Mouse (Mus musculus): ENCODE measurements around the gene Clca3a1. TPM values are rescaled to one million over a fixed set of nuclear protein-coding genes. Genes with fewer than 3 reads are reported as not detected.
"Not testable (repeated sequence)": the region's sequence is repeated elsewhere in the genome, so short reads cannot be mapped to it uniquely, and the experiment has no call there.

Clca3a1 gene
- polyA plus RNA-seq, 1 experiment from 2014 or later = 14.2 TPM

DNA sequence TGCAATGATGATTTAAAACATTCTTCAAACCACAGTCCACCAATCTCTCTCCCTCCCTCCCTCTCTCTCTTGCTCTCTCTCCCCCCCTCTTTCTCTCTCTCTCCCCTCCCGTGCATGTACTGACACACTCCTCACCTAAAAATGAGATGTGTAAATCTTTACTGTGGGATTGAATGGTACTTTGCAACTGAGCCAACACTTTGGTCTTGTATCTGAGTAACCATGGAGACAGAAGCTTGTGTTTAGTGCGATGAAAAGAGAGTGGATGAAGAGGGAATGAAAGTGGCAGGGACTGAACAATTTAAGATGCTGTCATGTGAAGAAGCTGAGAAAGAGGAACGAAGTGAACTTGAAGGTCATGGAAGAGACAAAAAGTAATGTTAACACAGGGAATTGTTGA, 13.1 kb downstream of the Clca3a1 start:
- not testable (repeated sequence) for H3K9ac ChIP-seq; H3K4me3 ChIP-seq (replicated peaks); H3K4me1 ChIP-seq; H3K36me3 ChIP-seq; H3K27me3 ChIP-seq (replicated peaks); H3K4me2 ChIP-seq; ATAC-seq (ENCODE audit: insufficient read depth, low FRiP score, low read depth); H3K27ac ChIP-seq; H3K9me3 ChIP-seq
- 45% methylated on average over 3 of the region's 3 CpGs for WGBS

DNA sequence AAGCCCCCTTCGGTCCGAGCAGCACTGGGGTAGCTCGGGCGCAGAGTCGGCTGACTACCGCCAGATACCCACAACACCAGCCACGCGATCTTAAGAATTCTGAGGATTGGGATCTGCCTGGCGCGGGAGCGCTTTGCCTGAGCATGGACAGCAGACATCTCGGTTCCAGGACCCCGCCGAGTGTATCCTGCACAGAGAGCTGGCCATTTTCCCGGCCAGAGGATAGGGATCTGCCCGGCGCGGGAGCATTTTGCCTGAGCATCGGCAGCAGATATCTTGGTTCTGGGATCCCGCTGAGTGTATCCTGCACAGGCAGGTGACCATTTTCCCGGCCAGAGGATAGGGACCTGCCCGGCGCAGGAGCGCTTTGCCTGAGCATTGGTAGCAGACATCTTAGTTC, 22.4 kb downstream of the Clca3a1 start:
- 72% methylated on average over 24 of the region's 24 CpGs for WGBS

DNA sequence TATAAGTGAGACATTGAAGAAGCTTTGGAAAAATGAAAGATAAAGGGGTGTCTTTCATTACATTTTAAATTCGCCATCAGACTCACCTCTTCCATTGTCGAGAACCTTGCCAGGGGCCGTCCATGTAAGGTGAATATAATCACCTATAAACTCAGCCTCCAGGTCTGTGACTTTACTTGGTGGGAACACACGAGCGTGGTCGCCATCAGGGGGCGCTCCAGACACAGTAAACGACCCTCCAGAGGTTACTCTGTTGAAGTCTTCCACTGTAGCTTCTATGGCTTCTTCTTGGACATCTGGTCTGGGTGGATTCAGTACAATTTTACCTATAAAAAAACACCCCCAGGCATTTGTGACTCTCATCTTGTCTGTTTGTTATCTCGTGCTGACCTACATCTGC, 23.9 kb downstream of the Clca3a1 start:
- Histone ChIP-seq H3K4me1 (no peaks in the 10 kb centered on the region), H3K9ac (no peak overlapping the region), H3K36me3 (no peaks in the 10 kb centered on the region), H3K27ac (no peak overlapping the region), H3K9me3 (no peaks in the 10 kb centered on the region), H3K4me2 (no peak overlapping the region), H3K4me3 (replicated peaks) (no peak overlapping the region), H3K27me3 (replicated peaks) (no peaks in the 10 kb centered on the region)
- no peak for ATAC-seq (ENCODE audit: insufficient read depth, low FRiP score, low read depth)
- 26% methylated on average over 9 of the region's 9 CpGs for WGBS

More for the DNA sequence above, 22.4 kb downstream of the Clca3a1 start:
- H3K27me3 ChIP-seq (replicated peaks); H3K36me3 ChIP-seq; H3K4me3 ChIP-seq (replicated peaks); H3K4me1 ChIP-seq; H3K27ac ChIP-seq; ATAC-seq (ENCODE audit: insufficient read depth, low FRiP score, low read depth); H3K9ac ChIP-seq; H3K9me3 ChIP-seq; H3K4me2 ChIP-seq: not testable (repeated sequence)

DNA sequence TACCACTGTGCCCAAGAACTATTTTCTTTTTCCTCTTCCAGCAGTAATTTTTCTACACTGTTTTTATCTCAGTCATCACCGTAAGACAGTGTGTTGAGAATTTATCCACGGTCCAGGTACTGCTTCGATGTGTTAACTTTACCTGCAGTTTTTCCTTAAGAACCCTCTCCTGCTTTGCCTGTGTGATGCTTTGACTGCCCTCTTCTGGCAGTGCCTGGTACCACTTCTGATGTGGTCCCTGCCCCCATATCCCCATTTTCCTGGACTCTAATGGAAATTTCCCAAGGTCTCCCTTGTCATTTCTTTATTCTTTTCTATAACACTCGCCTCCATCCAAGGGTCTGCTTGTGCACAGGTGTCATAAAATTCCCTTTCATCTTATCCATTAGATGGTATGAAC, 37.3 kb downstream of the Clca3a1 start:
- H3K9ac ChIP-seq = no peak overlapping the region
- no peak overlapping the region for H3K4me3 ChIP-seq (replicated peaks)
- no peaks in the 10 kb centered on the region for H3K9me3 ChIP-seq
- 43% methylated on average over 4 of the region's 4 CpGs for WGBS
- H3K36me3 ChIP-seq = no peaks in the 10 kb centered on the region
- H3K27me3 ChIP-seq (replicated peaks) = no peaks in the 10 kb centered on the region
- H3K4me1 ChIP-seq = 0 out of 2 replicates have a peak, but pooled peaks cover 6% of the 10 kb centered on the region
- no peak overlapping the region for H3K4me2 ChIP-seq
- ATAC-seq (ENCODE audit: insufficient read depth, low FRiP score, low read depth) = no peak
- no peak overlapping the region for H3K27ac ChIP-seq

DNA sequence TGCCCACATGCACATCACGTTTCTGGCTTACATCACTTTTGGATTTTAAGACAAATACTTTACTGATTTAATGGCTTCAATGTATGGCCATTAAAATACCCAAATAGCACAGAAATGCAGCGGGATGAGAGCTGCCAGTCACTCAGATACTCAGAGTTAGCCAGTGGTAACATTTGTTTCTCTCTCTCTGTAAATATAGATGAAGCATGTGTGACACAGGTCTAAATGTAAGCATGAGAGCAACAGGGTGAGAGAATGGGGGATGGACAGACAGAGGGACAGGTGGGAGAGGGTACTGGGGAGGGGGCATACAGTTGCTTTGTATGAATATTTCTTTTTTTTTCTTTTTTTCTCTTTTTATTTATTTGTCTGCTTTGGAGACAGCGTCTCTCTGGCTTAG, 38.2 kb downstream of the Clca3a1 start:
- not testable (repeated sequence) for H3K36me3 ChIP-seq; ATAC-seq (ENCODE audit: insufficient read depth, low FRiP score, low read depth); H3K27ac ChIP-seq; H3K27me3 ChIP-seq (replicated peaks); H3K9ac ChIP-seq; H3K4me2 ChIP-seq; H3K4me3 ChIP-seq (replicated peaks); H3K9me3 ChIP-seq
- 80% methylated on average over 3 of the region's 3 CpGs for WGBS
- peaks cover 12% of the 10 kb centered on the region; the same call in 1 of the 2 replicates for H3K4me1 ChIP-seq

DNA sequence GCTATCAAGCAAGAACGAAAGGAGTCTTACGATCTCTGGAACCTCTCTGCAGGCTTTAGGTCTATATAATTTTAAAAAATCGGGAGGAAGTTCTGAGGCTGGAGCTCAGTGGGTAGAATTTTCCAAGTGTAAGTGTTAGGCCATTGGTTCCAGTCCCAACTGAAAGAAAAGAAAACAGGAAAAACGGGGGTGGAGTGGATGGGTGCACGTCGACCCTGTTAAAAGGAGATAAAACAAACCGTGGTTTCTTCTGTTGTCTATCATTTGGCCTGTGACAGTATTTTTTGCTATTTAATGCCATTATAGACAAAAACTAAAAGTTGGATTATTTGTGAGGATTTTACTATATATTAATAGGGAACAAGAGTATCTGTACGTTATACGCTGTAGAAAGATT, 38.9 kb downstream of the Clca3a1 start:
- H3K9me3 ChIP-seq = no peaks in the 10 kb centered on the region
- H3K4me1 ChIP-seq = peaks cover 13% of the 10 kb centered on the region; the same call in 1 of the 2 replicates
- no peak overlapping the region for H3K27ac ChIP-seq
- WGBS = 75% methylated on average over 9 of the region's 9 CpGs
- H3K4me3 ChIP-seq (replicated peaks) = no peak overlapping the region
- no peaks in the 10 kb centered on the region for H3K36me3 ChIP-seq
- no peak for ATAC-seq (ENCODE audit: insufficient read depth, low FRiP score, low read depth)
- H3K9ac ChIP-seq = no peak overlapping the region
- H3K4me2 ChIP-seq = no peak overlapping the region
- H3K27me3 ChIP-seq (replicated peaks) = no peaks in the 10 kb centered on the region

DNA sequence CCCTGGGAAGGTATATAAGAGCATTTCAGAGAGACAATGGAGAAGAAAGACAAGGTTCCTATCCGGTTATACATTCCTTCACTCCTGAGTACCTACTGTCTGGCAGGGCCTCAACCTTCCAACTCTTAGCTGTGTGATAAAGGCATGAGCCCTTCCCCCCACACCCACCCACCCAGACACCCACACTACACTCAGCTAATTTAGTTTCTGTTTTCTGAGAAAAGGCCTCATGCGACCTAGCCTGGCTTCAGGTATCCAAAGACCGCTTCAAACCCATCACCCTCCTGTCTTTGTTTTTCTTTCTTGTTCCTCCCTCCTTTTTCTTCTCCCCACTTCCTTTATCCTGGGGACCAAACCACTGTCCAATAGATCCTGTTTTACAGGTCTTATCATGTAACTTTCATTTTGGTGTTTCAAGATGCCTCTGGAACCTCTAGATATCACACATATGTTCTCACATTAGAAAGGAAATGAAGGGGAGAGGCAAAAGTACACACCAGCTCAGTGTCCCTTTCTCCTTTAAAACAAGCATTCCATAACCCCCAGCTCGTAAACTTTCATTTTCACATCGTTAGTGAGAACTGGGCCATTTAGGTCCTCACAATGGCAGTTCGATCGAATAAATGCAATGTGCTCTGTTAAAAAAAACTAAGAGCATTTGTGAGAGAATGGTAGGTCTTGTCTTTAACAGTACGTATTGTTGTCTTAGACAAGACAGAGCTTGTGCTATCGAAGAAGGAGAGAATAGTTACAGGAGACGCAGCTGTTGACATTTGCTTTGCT, 39.5 kb downstream of the Clca3a1 start:
- H3K36me3 ChIP-seq = no peaks in the 10 kb centered on the region
- H3K27ac ChIP-seq = 0 out of 2 replicates have a peak overlapping the region, but pooled peaks have one; percentile 48
- no peak overlapping the region for H3K9ac ChIP-seq
- WGBS = 78% methylated on average over 10 of the region's 10 CpGs
- no peaks in the 10 kb centered on the region for H3K9me3 ChIP-seq
- peak overlapping the region; percentile 56 for H3K4me2 ChIP-seq
- H3K4me3 ChIP-seq (replicated peaks) = no peak overlapping the region
- H3K4me1 ChIP-seq = peaks cover 13% of the 10 kb centered on the region; the same call in 1 of the 2 replicates
- H3K27me3 ChIP-seq (replicated peaks) = no peaks in the 10 kb centered on the region
- ATAC-seq (ENCODE audit: insufficient read depth, low FRiP score, low read depth) = no peak

DNA sequence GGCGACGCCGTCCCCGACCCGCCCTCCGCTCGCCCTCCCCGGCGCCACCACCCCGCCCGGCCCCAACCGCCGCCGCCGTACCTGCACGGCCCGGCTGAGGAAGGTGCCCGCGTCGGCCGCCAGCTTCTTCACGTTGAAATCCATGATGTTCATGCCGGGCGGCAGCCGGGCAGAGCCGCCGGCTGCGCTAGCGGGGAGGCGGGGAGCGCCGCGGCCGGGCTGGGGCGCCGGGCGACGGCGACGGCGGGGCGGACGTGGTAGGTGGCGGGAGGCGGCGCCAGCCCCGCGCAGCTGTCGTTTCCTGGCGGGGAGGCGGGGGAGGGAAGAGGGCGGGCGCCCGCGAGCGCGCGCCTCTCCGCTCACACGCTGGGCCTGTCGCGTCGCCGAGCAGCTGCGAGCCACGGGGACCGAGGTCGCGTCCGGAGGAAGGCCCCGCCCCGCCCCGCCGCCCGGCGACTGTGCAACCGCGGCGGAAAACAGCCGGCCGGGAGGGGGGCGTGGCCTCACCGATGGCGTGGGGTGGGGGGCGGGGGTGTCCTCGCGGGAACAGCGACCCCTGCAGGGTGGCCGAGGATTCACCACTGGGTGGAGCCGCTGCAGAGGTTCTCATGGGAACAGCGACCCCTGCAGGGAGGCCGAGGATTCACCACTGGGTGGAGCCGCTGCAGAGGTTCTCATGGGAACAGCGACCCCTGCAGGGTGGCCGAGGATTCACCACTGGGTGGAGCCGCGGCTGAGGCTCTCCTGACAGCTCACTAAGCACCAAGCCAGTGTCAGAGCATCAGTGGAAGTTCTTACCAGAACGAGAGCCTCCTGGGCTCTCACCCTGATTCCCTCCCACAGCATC, 40.7 kb downstream of the Clca3a1 start, which contains the start of gene Sh3glb1:
Gene Sh3glb1 (minus strand): TSS at position 435 of the 847 bp plus-strand sequence.
- Histone ChIP-seq H3K4me3 (replicated peaks) (peak within 1 kb of the TSS; percentile 92), H3K9me3 (no peaks in the 10 kb centered on the region), H3K4me2 (peak within 1 kb of the TSS; percentile 79), H3K36me3 (no peaks in the 10 kb centered on the region), H3K4me1 (peaks cover 19% of the 10 kb centered on the region; the same call in 1 of the 2 replicates), H3K9ac (peak within 1 kb of the TSS; percentile 60), H3K27ac (peak within 1 kb of the TSS; percentile 100), H3K27me3 (replicated peaks) (no peaks in the 10 kb centered on the region)
- WGBS = under 1% methylated on average over 62 of the region's 98 CpGs
- ATAC-seq (ENCODE audit: insufficient read depth, low FRiP score, low read depth) = peak; percentile 94

DNA sequence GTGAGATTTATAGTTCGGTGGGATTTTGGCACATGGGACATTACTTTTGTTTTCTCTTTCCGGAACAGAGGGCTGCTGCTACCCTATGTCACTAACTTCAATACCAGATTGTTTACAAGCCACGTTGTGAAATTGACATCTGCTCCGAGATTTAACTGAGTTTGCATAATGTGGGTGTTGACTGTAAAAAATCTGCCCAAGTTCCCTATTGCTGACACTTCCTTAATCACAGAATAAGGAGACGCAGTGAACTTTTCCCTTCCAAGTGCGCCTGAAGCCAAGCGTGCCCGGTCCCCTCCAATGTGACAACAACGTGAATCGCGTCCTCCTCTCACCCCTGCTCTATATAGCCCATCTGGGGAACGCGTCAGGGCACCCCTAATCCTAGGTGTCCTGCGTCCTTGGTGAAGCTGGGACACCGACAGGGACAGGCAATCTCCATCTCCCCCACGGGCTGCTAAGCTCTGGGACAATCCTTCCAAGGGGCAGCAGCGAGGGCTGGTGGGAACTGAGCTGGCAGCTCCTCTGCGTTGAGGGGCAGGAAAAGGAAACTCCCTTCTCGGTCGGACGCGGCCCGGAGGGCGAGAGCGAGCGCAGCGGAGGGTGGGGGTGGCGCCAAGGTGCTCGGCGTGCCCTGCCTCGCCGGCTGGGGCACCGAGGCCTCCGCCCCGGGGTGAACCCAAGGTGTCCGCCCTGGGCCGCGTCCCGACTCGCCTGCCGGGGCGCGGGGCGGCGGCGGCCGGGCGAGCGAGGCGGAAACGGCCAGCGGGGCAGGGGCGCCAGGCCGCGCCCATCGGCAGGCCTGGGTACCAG, 41.5 kb downstream of the Clca3a1 start:
- under 1% methylated on average over 34 of the region's 56 CpGs for WGBS
- peak overlapping the region; percentile 100 for H3K27ac ChIP-seq
- ATAC-seq (ENCODE audit: insufficient read depth, low FRiP score, low read depth) = peak; percentile 68
- H3K36me3 ChIP-seq = no peaks in the 10 kb centered on the region
- H3K9ac ChIP-seq = peak overlapping the region; percentile 60
- peaks cover 23% of the 10 kb centered on the region; the same call in 1 of the 2 replicates for H3K4me1 ChIP-seq
- no peaks in the 10 kb centered on the region for H3K9me3 ChIP-seq
- no peaks in the 10 kb centered on the region for H3K27me3 ChIP-seq (replicated peaks)
- peak overlapping the region; percentile 92 for H3K4me3 ChIP-seq (replicated peaks)
- H3K4me2 ChIP-seq = peak overlapping the region; percentile 79

DNA sequence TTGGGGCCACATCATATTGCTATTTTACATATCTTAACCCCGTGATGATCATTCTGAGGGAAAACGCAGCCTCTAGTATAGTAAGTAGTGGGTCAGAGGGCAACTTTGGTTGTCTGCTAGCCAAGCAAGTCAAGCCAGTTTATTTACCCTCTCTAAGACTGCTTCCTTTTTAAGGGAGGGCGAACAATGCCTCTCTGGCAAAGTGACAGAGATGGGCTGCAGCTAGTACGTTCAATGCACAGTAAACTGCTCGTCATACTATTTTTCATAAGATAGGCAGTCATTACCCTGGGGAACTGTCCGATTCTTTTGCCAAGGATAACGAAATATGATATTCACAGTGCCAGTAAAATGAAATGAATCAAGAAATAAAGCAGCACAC, 42.1 kb downstream of the Clca3a1 start:
- WGBS = 5% methylated on average over 7 of the region's 7 CpGs
- Histone ChIP-seq H3K36me3 (no peaks in the 10 kb centered on the region), H3K27me3 (replicated peaks) (no peaks in the 10 kb centered on the region), H3K9me3 (no peaks in the 10 kb centered on the region), H3K27ac (peak overlapping the region; percentile 100), H3K4me1 (peaks cover 23% of the 10 kb centered on the region; the same call in 1 of the 2 replicates), H3K4me2 (peak overlapping the region; percentile 79), H3K4me3 (replicated peaks) (peak overlapping the region; percentile 92), H3K9ac (peak overlapping the region; percentile 60; the same call in 1 of the 2 replicates)
- ATAC-seq (ENCODE audit: insufficient read depth, low FRiP score, low read depth) = no peak

DNA sequence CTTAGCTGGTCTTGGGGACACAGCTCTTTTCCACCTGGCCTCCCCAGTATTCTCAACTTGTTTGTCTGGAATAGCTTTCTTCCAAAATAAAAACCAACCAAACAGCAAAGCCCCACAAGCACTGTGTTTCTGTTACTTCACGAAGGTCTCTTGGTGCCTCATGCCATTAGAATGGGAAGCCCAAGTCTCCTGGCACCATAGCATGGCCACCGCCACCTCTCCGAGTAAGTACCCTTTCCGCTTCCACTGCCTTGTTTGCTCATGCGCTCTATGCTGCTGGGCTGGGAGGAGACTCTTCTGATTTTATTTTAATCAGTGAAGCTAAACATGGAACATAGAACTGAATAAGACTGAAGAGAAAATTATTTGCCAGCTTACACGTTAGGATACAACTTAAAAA, 42.9 kb downstream of the Clca3a1 start:
- no peak overlapping the region for H3K9ac ChIP-seq
- 0 out of 2 replicates have a peak overlapping the region, but pooled peaks have one; percentile 12 for H3K4me3 ChIP-seq (replicated peaks)
- no peak for ATAC-seq (ENCODE audit: insufficient read depth, low FRiP score, low read depth)
- no peaks in the 10 kb centered on the region for H3K36me3 ChIP-seq
- 76% methylated on average over 6 of the region's 6 CpGs for WGBS
- H3K9me3 ChIP-seq = no peaks in the 10 kb centered on the region
- H3K4me1 ChIP-seq = peaks cover 23% of the 10 kb centered on the region; the same call in 1 of the 2 replicates
- H3K4me2 ChIP-seq = peak overlapping the region; percentile 29; the same call in 1 of the 2 replicates
- no peaks in the 10 kb centered on the region for H3K27me3 ChIP-seq (replicated peaks)
- H3K27ac ChIP-seq = no peak overlapping the region

Data from stomach, embryonic 15.5 days (tissue).